Mouse (Mus musculus): ENCODE data around the gene Trpm4. TPM values are rescaled to one million over a fixed set of nuclear protein-coding genes. Genes with fewer than 3 reads are reported as not detected.
A peak's percentile ranks its signal among the peaks of the same experiment; 100 is the strongest.
"Not testable (repeated sequence)": the region's sequence is repeated elsewhere in the genome, so short reads cannot be mapped to it uniquely, and the experiment has no call there.

Gene Trpm4
- total RNA-seq (2021) (1 to 10 TPM; 5.2 to 9.4 TPM), polyA plus RNA-seq (2012; rRNA removed) (8.8 and 11.2 TPM in 2 replicates)
- long read RNA-seq, full-length matches to known transcripts, result 3 of 7 reads
- long read RNA-seq, partial matches to known transcripts, result 1 of 7 reads
- long read RNA-seq, other reads (novel, unspliced or antisense), result 3 of 7 reads

- DNase-seq, result peak; percentile 89
Observed at GRCm38 (mm10) chr7:45333431-45333982, at the start of gene Trpm4. TSS of gene Trpm4 (minus strand) at chr7:45333780.

GRCm38 (mm10) chr7:45376057-45376456 lies 42.5 kb upstream of the Trpm4 start:
- DNase-seq, result no peak

GRCm38 (mm10) chr7:45374620-45375019 lies 41.0 kb upstream of the Trpm4 start:
- DNase-seq, result no peak

- DNase-seq, result peak; percentile 61
Observed at GRCm38 (mm10) chr7:45372371-45372770, 38.8 kb upstream of the Trpm4 start.

GRCm38 (mm10) chr7:45370475-45371311 lies 37.1 kb upstream of the Trpm4 start, which contains the start of gene Lin7b:
TSS of gene Lin7b (minus strand) at chr7:45370583.
- DNase-seq, result peak; percentile 93

GRCm38 (mm10) chr7:45369836-45370474 lies 36.4 kb upstream of the Trpm4 start:
- DNase-seq, result no peak

GRCm38 (mm10) chr7:45369022-45369745 lies 35.6 kb upstream of the Trpm4 start:
- no peak for DNase-seq

GRCm38 (mm10) chr7:45368178-45368577 lies 34.6 kb upstream of the Trpm4 start:
- no peak for DNase-seq

- peak; percentile 99 for DNase-seq
Observed at GRCm38 (mm10) chr7:45367020-45367880, 33.7 kb upstream of the Trpm4 start.

GRCm38 (mm10) chr7:45366652-45367019 lies 33.1 kb upstream of the Trpm4 start, which contains the start of gene Ppfia3:
TSS of gene Ppfia3 (minus strand) at chr7:45367019.
- DNase-seq, result no peak

- DNase-seq, result peak; percentile 72
Observed at GRCm38 (mm10) chr7:45365742-45366651, 32.4 kb upstream of the Trpm4 start.

GRCm38 (mm10) chr7:45363983-45364382 lies 30.4 kb upstream of the Trpm4 start:
- DNase-seq, result no peak

- DNase-seq, result no peak
Observed at GRCm38 (mm10) chr7:45362801-45363200, 29.2 kb upstream of the Trpm4 start.

GRCm38 (mm10) chr7:45361243-45361804 lies 27.7 kb upstream of the Trpm4 start:
- DNase-seq, result peak; percentile 85

- no peak for DNase-seq
Observed at GRCm38 (mm10) chr7:45360404-45361125, 27.0 kb upstream of the Trpm4 start.

GRCm38 (mm10) chr7:45359081-45359480 lies 25.5 kb upstream of the Trpm4 start:
- not testable (repeated sequence) for DNase-seq

- DNase-seq, result no peak
Observed at GRCm38 (mm10) chr7:45356087-45356486, 22.5 kb upstream of the Trpm4 start.

GRCm38 (mm10) chr7:45355318-45356020 lies 21.9 kb upstream of the Trpm4 start:
- DNase-seq, result no peak
